Mouse (Mus musculus): ENCODE measurements around the gene Klhl30. TPM values are rescaled to one million over a fixed set of nuclear protein-coding genes. Genes with fewer than 3 reads are reported as not detected.

Gene Klhl30
- polyA plus RNA-seq, 1 experiment from 2014 or later: 0.55 TPM

DNA sequence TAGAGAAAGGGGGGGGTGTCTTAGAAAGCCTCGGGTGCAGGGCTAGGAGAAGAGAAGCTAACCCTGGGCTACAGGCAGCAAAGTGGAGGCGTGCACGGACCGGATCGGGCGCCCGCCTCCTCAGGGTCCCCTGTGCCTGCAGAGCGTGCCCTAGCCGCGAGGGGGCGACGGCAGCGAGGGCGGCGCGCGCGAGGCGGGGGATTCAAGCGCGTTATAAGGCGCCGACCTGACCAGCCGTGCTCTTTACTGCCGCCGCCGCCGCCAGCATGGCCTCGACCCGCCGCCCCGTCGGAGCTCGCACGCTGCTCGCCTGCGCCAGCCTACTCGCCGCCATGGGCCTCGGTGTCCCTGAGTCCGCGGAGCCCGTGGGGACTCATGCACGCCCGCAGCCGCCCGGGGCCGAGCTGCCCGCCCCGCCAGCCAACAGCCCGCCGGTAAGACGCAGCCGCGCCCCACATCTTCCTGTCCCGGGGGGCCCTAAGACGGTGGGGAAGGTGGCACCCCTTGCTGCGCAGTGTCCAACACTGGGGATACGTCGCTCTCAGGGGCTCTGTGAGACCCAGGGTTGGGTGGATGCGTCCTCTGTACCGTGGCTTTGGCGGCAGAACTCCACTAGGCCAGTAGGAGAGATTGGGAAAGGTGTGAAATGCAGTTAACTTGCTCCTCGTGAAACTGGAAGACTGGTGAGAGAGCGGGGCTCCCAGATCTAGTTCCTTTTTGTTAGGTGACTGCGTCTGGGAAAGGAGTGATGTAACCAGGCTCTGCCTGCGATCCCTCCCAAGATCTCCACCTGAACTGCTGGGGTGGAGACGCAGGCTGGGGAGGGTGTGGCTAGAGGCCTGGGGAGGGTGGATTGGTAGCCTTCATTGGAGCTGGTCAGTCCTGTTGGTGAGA, 15.6 kb downstream of the Klhl30 start, which contains the start of gene Erfe:
Erfe (plus strand) TSS at position 216 of the 894 bp plus-strand sequence.
- peak within 1 kb of the TSS; percentile 1; the same call in 1 of the 2 replicates for H3K27ac ChIP-seq
- WGBS: under 1% methylated on average over 67 of the region's 68 CpGs
- no peaks in the 10 kb centered on the region for H3K27me3 ChIP-seq (replicated peaks)

DNA sequence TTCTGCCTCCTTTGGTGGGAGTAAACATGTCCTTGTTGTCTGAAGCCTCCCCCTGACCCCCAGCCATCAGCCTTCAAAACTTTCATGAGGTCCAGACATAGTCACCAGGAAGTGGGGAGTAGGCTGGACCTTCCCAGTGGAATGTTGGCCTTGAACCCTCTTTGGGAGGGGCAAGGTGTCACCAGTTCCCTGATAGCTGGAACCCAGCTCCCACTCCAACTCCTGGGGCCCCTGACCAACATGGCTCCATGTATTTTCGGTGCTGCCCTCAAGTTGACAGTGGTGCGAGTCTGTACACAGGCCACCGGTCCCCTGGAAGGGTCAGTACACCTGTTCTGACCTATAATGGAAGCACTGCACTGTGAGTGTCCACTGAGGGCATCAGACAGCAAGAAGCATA, 16.5 kb downstream of the Klhl30 start:
- Histone ChIP-seq H3K4me2 (no peak overlapping the region), H3K36me3 (peaks cover 19% of the 10 kb centered on the region), H3K4me3 (replicated peaks) (no peak overlapping the region), H3K9me3 (no peaks in the 10 kb centered on the region), H3K4me1 (peaks cover 6% of the 10 kb centered on the region; the same call in 1 of the 2 replicates), H3K27me3 (replicated peaks) (no peaks in the 10 kb centered on the region), H3K9ac (no peak overlapping the region), H3K27ac (no peak overlapping the region)
- 96% methylated on average over 3 of the region's 3 CpGs for WGBS
- no peak for ATAC-seq (ENCODE audit: insufficient read depth, low FRiP score, low read depth)

More for the DNA sequence above, 15.6 kb downstream of the Klhl30 start, which contains the start of gene Erfe:
- peak; percentile 79 for ATAC-seq (ENCODE audit: insufficient read depth, low FRiP score, low read depth)
- H3K4me1 ChIP-seq: peaks cover 6% of the 10 kb centered on the region; the same call in 1 of the 2 replicates
- peak within 1 kb of the TSS; percentile 48 for H3K4me3 ChIP-seq (replicated peaks)
- peaks cover 10% of the 10 kb centered on the region for H3K36me3 ChIP-seq
- peak within 1 kb of the TSS; percentile 92 for H3K4me2 ChIP-seq
- H3K9me3 ChIP-seq: no peaks in the 10 kb centered on the region
- H3K9ac ChIP-seq: peak within 1 kb of the TSS; percentile 45

DNA sequence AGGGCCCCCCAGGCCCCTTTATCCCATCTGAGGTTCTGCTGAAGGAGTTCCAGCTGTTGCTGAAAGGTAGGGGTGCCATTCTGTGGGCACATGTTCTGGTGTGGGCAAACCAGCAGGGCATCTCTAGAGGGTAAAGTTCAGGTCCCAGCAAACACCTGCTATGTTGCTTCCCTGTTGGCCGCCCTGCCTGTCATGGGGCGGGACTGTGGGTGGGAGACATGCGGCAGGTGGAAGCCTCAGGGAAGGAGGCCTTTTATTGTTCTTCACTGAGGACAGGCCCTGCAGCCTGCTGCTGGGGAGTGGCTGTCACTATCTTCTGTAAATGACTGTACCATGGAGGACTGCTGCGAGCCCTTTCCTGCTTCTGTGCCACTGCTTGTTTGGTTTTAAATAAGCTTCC, 18.6 kb downstream of the Klhl30 start:
- 45% methylated on average over 4 of the region's 4 CpGs for WGBS
- no peaks in the 10 kb centered on the region for H3K27me3 ChIP-seq (replicated peaks)
- H3K4me2 ChIP-seq: no peak overlapping the region
- H3K9me3 ChIP-seq: no peaks in the 10 kb centered on the region
- peaks cover 6% of the 10 kb centered on the region; the same call in 1 of the 2 replicates for H3K4me1 ChIP-seq
- H3K36me3 ChIP-seq: peaks cover 37% of the 10 kb centered on the region
- no peak for ATAC-seq (ENCODE audit: insufficient read depth, low FRiP score, low read depth)
- 0 out of 2 replicates have a peak overlapping the region, but pooled peaks have one; percentile 9 for H3K9ac ChIP-seq
- H3K4me3 ChIP-seq (replicated peaks): no peak overlapping the region
- H3K27ac ChIP-seq: no peak overlapping the region

DNA sequence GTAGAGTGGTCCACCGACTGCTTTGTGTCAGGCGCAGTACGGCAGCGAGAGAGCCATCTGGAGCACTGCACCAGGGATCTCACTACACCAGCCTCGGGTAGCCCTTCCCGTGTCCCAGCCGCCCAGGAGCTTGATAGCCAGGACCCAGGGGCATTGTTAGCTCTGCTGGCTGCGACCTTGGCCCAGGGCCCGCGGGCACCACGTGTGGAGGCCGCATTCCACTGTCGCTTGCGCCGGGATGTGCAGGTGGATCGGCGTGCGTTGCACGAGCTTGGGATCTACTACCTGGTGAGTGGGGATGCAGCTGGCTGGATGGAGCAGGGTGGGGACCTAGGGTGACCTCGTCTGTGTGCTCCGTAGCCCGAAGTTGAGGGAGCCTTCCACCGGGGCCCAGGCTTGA, 19.2 kb downstream of the Klhl30 start:
- peak overlapping the region; percentile 26; the same call in 1 of the 2 replicates for H3K27ac ChIP-seq
- H3K9ac ChIP-seq: no peak overlapping the region
- H3K36me3 ChIP-seq: peaks cover 43% of the 10 kb centered on the region
- H3K9me3 ChIP-seq: no peaks in the 10 kb centered on the region
- H3K4me2 ChIP-seq: no peak overlapping the region
- peaks cover 6% of the 10 kb centered on the region; the same call in 1 of the 2 replicates for H3K4me1 ChIP-seq
- 80% methylated on average over 23 of the region's 23 CpGs for WGBS
- H3K27me3 ChIP-seq (replicated peaks): no peaks in the 10 kb centered on the region
- ATAC-seq (ENCODE audit: insufficient read depth, low FRiP score, low read depth): no peak
- H3K4me3 ChIP-seq (replicated peaks): no peak overlapping the region

DNA sequence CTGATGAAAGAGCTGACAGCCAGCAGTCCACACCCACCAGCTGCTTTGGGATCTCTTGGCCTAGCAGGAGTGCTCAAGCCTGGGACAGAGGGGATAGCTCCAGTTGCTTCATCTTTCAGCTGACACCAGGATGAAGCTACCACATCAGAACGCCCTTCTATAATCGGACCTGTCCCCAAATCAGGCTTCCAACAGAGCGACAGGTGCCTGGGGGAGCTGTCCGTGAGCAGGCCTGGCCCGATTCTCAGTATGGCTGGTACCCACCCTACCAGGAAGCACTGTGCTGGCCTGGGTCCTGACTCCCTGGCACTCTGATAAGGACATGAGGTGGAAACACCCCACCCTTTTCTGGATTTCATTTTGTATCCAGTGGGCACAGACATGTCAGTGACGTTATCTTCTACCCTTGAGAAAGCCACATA, 22.6 kb downstream of the Klhl30 start:
- Histone ChIP-seq H3K4me3 (replicated peaks) (no peak overlapping the region), H3K9ac (no peak overlapping the region), H3K27ac (no peak overlapping the region), H3K27me3 (replicated peaks) (no peaks in the 10 kb centered on the region), H3K4me2 (no peak overlapping the region), H3K9me3 (no peaks in the 10 kb centered on the region), H3K36me3 (peaks cover 76% of the 10 kb centered on the region), H3K4me1 (no peaks in the 10 kb centered on the region)
- ATAC-seq (ENCODE audit: insufficient read depth, low FRiP score, low read depth): peak; percentile 40; the same call in 1 of the 2 replicates
- 78% methylated on average over 6 of the region's 6 CpGs for WGBS

DNA sequence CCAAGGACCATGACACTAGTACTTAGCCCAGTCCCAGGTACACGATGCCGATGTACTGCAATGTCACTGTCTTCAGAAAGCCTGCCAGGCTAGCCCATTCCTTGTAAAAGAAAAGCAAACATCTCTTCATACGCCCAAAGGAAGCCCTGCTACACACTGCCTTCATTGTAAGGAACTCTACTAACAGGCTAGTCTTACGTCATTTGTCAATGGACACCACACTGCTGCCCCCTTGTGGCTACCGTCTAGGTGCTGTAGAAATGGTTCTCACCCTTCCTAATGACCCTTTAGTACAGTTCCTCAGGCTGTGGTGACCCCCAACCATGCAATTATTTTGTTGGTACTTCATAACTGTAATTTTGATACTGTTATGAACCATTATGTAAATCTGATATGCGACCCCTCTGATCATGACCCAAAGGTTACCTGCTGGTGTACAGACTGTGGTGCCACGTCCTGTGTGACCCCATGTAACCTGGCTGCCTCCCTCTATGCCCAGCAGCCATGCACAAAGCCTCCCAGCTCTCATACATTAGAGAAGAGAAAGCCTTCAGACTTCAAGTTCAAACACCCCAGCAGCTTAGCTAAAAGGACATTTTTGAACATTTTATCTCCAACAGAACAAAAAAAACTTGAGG, 29.8 kb downstream of the Klhl30 start:
- Histone ChIP-seq H3K27ac (no peak overlapping the region), H3K9ac (no peak overlapping the region), H3K9me3 (no peaks in the 10 kb centered on the region), H3K4me2 (no peak overlapping the region), H3K4me3 (replicated peaks) (no peak overlapping the region), H3K36me3 (peaks cover 83% of the 10 kb centered on the region), H3K27me3 (replicated peaks) (no peaks in the 10 kb centered on the region), H3K4me1 (no peaks in the 10 kb centered on the region)
- WGBS: 62% methylated on average over 7 of the region's 7 CpGs
- ATAC-seq (ENCODE audit: insufficient read depth, low FRiP score, low read depth): 0 out of 2 replicates have a peak, but pooled peaks have one; percentile 14

DNA sequence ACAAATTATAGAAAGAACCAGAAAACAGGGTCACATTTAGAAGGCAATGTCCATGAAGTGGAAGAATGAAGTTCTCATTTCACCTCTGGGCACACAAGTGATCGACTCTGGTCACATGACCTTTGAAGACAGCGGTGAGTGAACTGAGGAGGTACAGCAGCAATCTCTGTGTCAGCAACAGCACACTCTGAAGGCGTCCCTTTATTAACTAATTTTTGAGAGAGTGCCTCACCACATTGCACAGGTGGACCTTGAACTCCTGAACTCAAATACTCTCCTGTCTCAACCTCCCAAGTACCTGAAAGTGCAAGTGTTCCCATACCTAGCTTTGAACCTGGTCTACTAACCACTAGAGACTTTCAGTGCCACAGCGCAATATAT, 30.3 kb downstream of the Klhl30 start:
- Histone ChIP-seq H3K9ac (no peak overlapping the region), H3K27me3 (replicated peaks) (no peaks in the 10 kb centered on the region), H3K4me3 (replicated peaks) (no peak overlapping the region), H3K36me3 (peaks cover 80% of the 10 kb centered on the region), H3K4me1 (no peaks in the 10 kb centered on the region), H3K27ac (no peak overlapping the region), H3K9me3 (no peaks in the 10 kb centered on the region), H3K4me2 (no peak overlapping the region)
- whole genome bisulfite sequencing: 89% methylated on average over 4 of the region's 4 CpGs
- no peak for ATAC-seq (ENCODE audit: insufficient read depth, low FRiP score, low read depth)

DNA sequence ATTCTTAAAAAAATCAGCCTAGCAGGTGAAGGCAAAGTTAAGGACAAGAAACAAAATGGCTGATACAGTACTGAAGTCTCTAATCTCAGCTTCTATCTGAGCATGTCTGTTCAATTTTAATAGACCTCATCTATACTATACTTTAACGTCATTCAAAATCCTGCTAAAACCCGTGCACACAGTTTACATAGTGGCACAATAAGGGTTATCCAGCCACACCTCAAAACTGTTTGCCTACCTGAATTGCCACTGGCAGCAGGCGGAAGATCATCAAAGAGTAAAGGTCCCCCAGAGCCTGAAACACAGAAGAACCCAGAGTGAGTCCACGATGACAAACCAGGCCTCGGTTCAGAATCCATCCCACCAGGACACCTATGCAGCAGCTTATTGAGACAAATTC, 39.6 kb downstream of the Klhl30 start:
- peak; percentile 72; the same call in 1 of the 2 replicates for ATAC-seq (ENCODE audit: insufficient read depth, low FRiP score, low read depth)
- H3K9me3 ChIP-seq: no peaks in the 10 kb centered on the region
- WGBS: 66% methylated on average over 5 of the region's 5 CpGs
- no peak overlapping the region for H3K9ac ChIP-seq
- H3K4me3 ChIP-seq (replicated peaks): no peak overlapping the region
- peaks cover 34% of the 10 kb centered on the region for H3K36me3 ChIP-seq
- H3K4me1 ChIP-seq: no peaks in the 10 kb centered on the region
- H3K4me2 ChIP-seq: no peak overlapping the region
- H3K27ac ChIP-seq: no peak overlapping the region
- no peaks in the 10 kb centered on the region for H3K27me3 ChIP-seq (replicated peaks)

DNA sequence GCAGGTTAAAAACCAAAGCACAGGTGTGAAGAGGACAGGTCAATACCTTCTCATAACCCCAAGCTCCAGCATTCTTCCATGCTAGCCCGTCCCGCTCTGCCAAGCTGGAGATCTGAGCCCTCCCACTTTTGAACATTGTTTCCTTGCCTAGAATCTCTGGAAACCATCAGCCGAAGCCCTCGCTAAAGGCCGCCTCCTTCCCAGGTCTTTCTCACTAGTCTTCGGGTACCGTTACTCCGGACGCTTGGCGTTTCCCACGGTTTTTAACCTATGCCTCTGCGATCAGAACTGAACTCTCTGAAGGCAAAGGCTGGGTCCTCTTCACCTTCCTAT, 47.1 kb downstream of the Klhl30 start:
- Histone ChIP-seq H3K36me3 (peaks cover 1% of the 10 kb centered on the region; the same call in 1 of the 2 replicates), H3K27me3 (replicated peaks) (no peaks in the 10 kb centered on the region), H3K4me3 (replicated peaks) (peak overlapping the region; percentile 90), H3K4me1 (peaks cover 13% of the 10 kb centered on the region), H3K27ac (peak overlapping the region; percentile 82), H3K9me3 (no peaks in the 10 kb centered on the region), H3K9ac (peak overlapping the region; percentile 95), H3K4me2 (peak overlapping the region; percentile 87)
- no peak for ATAC-seq (ENCODE audit: insufficient read depth, low FRiP score, low read depth)
- 0% methylated on average over 12 of the region's 12 CpGs for WGBS

DNA sequence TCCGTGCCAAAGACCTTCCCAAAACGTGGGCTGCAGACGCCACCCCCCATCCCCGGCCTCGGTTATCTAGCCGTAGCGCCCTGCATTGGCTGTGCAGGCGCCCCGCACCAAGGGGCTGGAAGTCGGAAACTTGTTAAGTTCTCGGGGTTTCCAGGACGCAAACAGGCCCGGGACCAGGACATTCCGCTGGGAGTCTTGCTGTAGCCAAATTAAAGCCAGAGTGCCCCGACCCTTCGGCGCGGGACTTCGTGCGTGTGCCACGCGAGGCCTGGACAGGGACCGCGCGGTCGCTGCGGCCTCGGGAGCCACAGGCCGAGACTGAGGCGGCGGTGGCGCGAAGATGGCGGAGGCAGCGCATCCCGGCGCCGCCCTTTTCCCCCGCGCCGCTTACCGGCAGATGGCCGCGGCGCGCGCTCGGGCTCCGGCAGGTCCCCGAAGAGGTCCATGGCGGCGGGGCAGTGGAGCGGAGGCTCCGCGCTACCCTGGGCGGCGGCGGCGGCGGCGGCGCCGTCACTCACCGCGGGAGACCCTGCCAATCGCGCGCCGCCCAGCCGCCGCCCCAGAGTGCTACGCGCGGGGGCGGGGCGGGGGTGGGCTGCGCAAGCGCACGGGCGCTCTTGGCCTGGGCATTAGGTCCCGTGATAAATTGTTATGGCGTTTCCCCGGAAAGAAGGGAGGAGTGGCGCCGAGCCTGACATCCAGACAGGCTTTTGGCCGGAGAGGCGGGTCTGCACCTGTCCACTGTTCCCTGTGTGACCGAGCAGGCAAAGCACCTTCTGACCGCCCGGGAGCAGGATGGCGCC, 47.6 kb downstream of the Klhl30 start, which contains the start of gene Ilkap:
Ilkap (minus strand) TSS at position 556 of the 803 bp plus-strand sequence.
- Histone ChIP-seq H3K9me3 (no peaks in the 10 kb centered on the region), H3K27ac (peak within 1 kb of the TSS; percentile 82), H3K27me3 (replicated peaks) (no peaks in the 10 kb centered on the region), H3K4me2 (peak within 1 kb of the TSS; percentile 87), H3K36me3 (no peaks in the 10 kb centered on the region; the same call in 1 of the 2 replicates), H3K4me1 (peaks cover 13% of the 10 kb centered on the region), H3K9ac (peak within 1 kb of the TSS; percentile 95), H3K4me3 (replicated peaks) (peak within 1 kb of the TSS; percentile 90)
- WGBS: 1% methylated on average over 69 of the region's 91 CpGs
- peak; percentile 97 for ATAC-seq (ENCODE audit: insufficient read depth, low FRiP score, low read depth)

DNA sequence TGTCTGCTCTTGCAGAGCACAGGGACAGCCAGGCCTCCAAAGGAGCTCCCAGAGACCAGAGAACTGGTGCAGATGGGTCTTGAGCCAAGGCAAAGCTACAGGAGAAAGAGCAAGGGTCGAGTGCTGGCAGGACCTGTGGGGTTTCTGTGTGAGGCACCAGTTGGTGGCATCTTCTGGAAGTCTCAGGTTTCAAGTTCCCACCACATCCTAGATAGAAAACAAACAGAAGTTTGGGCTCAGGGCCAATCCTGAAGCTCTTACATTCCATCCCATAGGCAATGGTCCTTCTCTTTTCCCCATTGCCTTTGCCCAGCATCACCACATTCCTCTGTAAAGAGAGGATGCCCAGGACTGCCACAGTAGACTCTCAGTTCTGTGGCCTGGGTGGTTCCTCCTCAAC, 54.2 kb downstream of the Klhl30 start:
- H3K27ac ChIP-seq: no peak overlapping the region
- no peaks in the 10 kb centered on the region for H3K36me3 ChIP-seq
- no peak for ATAC-seq (ENCODE audit: insufficient read depth, low FRiP score, low read depth)
- no peak overlapping the region for H3K4me3 ChIP-seq (replicated peaks)
- WGBS: 29% methylated on average over 1 of the region's 1 CpGs
- no peaks in the 10 kb centered on the region for H3K27me3 ChIP-seq (replicated peaks)
- H3K4me2 ChIP-seq: no peak overlapping the region
- H3K9me3 ChIP-seq: no peaks in the 10 kb centered on the region
- no peaks in the 10 kb centered on the region for H3K4me1 ChIP-seq
- no peak overlapping the region for H3K9ac ChIP-seq
